Mouse (Mus musculus): ENCODE results near the gene Klhl1. TPM values are rescaled to one million over a fixed set of nuclear protein-coding genes. Genes with fewer than 3 reads are reported as not detected.

Klhl1 gene
- polyA plus RNA-seq (2012; rRNA removed): 0.01 TPM in 1 of 2 replicates, not detected in the other

- no peaks in the 10 kb centered on the region for H3K27me3 ChIP-seq (ENCODE audit: control insufficient read depth, insufficient read depth, low read length)
- H3K4me1 ChIP-seq (ENCODE audit: control insufficient read depth, insufficient read depth, insufficient read length, low read length): no peaks in the 10 kb centered on the region
- TF ChIP-seq POLR2A (IDR thresholded peaks at IDR 0.05; ENCODE audit: low read depth, low read length) (no peak), CTCF (IDR thresholded peaks at IDR 0.05; ENCODE audit: extremely low read depth, insufficient read length, insufficient replicate concordance, low read depth, low read length) (no peak)
- H3K36me3 ChIP-seq (ENCODE audit: control insufficient read depth, insufficient read depth, low read length): no peaks in the 10 kb centered on the region
- no peak within 1 kb of the TSS for H3K27ac ChIP-seq (ENCODE audit: insufficient read depth, low read depth, low read length)
- 48% methylated on average over 13 of the region's 13 CpGs for WGBS
- H3K4me3 ChIP-seq (ENCODE audit: low read depth, low read length): no peak within 1 kb of the TSS
Measured at GRCm38 (mm10) chr14:96518954-96519682, at the start of gene Klhl1. Gene Klhl1, minus strand, starts transcription at chr14:96519102.

DNA sequence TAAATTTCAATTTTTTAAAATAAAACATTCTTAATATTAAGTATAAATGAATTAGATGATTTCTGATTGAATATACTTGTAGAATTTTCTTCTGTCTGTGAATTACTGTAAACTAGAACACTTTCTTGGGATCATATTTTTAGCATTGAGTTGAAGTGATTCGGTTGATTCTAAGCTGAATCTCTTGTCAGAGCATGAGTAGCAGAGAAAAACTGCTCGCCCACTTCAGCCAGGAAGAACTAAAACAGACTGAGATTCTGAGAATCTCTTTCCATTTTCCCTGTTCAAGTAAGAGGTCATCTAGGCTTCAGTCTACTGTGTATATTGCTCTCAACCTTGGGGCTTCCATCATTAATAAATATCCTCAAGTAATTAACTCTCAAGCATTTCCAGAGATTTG lies 34.8 kb upstream of the Klhl1 start:
- H3K4me3 ChIP-seq (ENCODE audit: low read depth, low read length): no peak overlapping the region
- TF ChIP-seq POLR2A (IDR thresholded peaks at IDR 0.05; ENCODE audit: low read depth, low read length) (no peak), CTCF (IDR thresholded peaks at IDR 0.05; ENCODE audit: extremely low read depth, insufficient read length, insufficient replicate concordance, low read depth, low read length) (no peak)
- no peaks in the 10 kb centered on the region for H3K4me1 ChIP-seq (ENCODE audit: control insufficient read depth, insufficient read depth, insufficient read length, low read length)
- H3K36me3 ChIP-seq (ENCODE audit: control insufficient read depth, insufficient read depth, low read length): no peaks in the 10 kb centered on the region
- H3K27ac ChIP-seq (ENCODE audit: insufficient read depth, low read depth, low read length): no peak overlapping the region
- no peaks in the 10 kb centered on the region for H3K27me3 ChIP-seq (ENCODE audit: control insufficient read depth, insufficient read depth, low read length)
- 84% methylated on average over 2 of the region's 2 CpGs for WGBS

DNA sequence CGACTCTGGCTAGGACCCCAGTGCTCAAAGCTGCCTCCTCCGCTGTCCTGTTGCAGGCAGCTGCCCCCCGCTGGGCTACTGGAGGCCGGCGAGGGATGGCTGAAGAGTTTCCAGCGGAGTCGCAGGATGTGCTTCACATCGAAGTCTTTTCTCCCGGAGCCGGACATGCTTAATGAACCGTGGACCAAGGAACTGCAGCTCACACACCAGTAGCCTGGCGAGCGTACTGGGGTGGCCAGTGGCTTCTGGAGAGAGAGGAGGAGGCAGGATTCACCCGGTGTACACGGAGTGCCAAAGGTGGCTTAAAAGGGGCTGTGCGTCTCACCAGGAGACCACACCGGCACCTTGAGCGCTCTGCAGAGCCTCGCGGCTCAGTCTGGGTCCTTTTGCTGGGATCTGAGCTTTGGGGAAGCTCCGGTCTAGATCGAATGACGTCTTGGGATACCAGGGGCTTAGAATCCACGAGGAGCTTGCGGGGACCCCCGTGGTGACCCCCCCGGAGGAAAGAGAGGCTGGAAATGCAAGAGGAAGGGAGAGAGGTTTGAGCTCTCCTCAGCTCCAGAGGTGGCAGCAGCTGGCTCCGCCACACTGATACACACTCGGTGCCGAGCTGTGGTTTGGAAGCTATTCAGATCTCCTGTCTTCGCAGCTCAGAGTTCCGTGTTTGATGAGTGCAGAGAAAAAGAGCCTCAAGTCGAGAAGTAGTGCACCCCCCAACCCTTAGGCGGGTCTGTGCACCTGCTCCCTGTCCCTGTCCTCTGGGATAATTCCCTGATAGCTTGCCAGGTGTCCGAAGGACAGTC lies 550 bp downstream of the Klhl1 start:
- H3K27me3 ChIP-seq (ENCODE audit: control insufficient read depth, insufficient read depth, low read length): no peaks in the 10 kb centered on the region
- 6% methylated on average over 35 of the region's 35 CpGs for WGBS
- TF ChIP-seq POLR2A (IDR thresholded peaks at IDR 0.05; ENCODE audit: low read depth, low read length): no peak
- no peaks in the 10 kb centered on the region for H3K36me3 ChIP-seq (ENCODE audit: control insufficient read depth, insufficient read depth, low read length)
- H3K4me1 ChIP-seq (ENCODE audit: control insufficient read depth, insufficient read depth, insufficient read length, low read length): no peaks in the 10 kb centered on the region
- no peak overlapping the region for H3K4me3 ChIP-seq (ENCODE audit: low read depth, low read length)
- no peak overlapping the region for H3K27ac ChIP-seq (ENCODE audit: insufficient read depth, low read depth, low read length)

DNA sequence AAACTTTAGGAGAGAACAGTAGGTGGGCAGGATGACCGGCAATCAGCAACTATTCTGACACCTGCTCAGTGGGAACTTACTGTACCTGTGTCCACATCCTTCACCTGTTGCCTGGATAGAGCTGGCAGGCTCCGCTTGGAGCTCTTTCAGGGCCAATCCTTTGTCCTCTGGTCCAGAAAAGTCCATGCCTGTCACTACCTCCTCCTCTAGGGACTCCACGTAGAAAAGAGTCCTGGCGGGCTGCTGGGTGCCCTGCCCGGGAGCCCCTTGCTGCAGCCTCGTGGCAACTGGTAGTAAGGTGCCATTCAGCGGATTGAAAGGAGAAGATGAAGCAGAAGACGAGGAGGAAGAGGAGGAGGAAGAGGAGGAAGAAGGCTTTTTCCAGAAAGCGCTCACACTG lies 1.2 kb downstream of the Klhl1 start:
- no peaks in the 10 kb centered on the region for H3K4me1 ChIP-seq (ENCODE audit: control insufficient read depth, insufficient read depth, insufficient read length, low read length)
- no peaks in the 10 kb centered on the region for H3K27me3 ChIP-seq (ENCODE audit: control insufficient read depth, insufficient read depth, low read length)
- 8% methylated on average over 9 of the region's 9 CpGs for WGBS
- H3K36me3 ChIP-seq (ENCODE audit: control insufficient read depth, insufficient read depth, low read length): no peaks in the 10 kb centered on the region
- H3K27ac ChIP-seq (ENCODE audit: insufficient read depth, low read depth, low read length): no peak overlapping the region
- H3K4me3 ChIP-seq (ENCODE audit: low read depth, low read length): no peak overlapping the region
- TF ChIP-seq CTCF (IDR thresholded peaks at IDR 0.05; ENCODE audit: extremely low read depth, insufficient read length, insufficient replicate concordance, low read depth, low read length) (no peak), POLR2A (IDR thresholded peaks at IDR 0.05; ENCODE audit: low read depth, low read length) (no peak)

DNA sequence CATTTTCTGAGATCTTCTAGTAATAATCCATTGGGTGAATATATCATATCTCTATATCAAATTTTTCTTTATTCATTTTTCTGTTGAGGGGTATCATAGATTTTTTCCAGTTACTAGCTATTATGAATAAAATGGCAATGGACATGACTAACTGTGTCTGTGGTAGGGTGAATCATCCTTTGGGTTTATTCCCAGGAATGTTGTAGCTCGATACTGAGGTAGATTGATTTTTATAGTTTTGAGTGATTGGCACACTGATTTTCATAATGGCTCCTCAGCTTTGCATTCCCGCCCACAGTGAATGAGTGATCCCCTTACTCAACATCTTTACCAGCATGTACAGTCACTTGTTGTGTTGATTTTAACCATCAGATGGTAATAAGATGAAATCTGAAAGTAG lies 19.0 kb downstream of the Klhl1 start:
- Histone ChIP-seq H3K27ac (ENCODE audit: insufficient read depth, low read depth, low read length) (no peak overlapping the region), H3K4me3 (ENCODE audit: low read depth, low read length) (no peak overlapping the region), H3K4me1 (ENCODE audit: control insufficient read depth, insufficient read depth, insufficient read length, low read length) (no peaks in the 10 kb centered on the region), H3K36me3 (ENCODE audit: control insufficient read depth, insufficient read depth, low read length) (no peaks in the 10 kb centered on the region), H3K27me3 (ENCODE audit: control insufficient read depth, insufficient read depth, low read length) (no peaks in the 10 kb centered on the region)
- 79% methylated on average over 2 of the region's 2 CpGs for WGBS
- TF ChIP-seq CTCF (IDR thresholded peaks at IDR 0.05; ENCODE audit: extremely low read depth, insufficient read length, insufficient replicate concordance, low read depth, low read length) (no peak), POLR2A (IDR thresholded peaks at IDR 0.05; ENCODE audit: low read depth, low read length) (no peak)

DNA sequence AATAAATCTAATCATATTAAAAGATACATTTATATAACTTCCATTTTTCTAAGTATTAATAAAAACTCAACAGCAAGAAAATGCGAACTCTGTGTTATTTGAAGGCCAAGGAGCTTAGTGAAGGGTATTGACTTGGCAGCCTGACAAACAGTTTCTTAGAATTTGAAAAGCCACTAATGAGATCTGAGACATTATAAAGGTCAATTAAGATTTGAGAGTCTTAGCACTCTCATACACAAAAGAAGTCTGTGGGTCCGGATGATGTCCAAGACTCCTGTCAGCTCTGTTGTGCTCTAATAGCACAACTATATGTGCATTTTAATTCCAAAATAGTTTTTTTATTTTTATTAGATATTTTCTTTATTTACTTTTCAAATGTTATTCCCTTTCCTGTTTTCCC lies 47.1 kb downstream of the Klhl1 start:
- TF ChIP-seq POLR2A (IDR thresholded peaks at IDR 0.05; ENCODE audit: low read depth, low read length): no peak
- no peak for TF ChIP-seq CTCF (IDR thresholded peaks at IDR 0.05; ENCODE audit: extremely low read depth, insufficient read length, insufficient replicate concordance, low read depth, low read length)
- no peak overlapping the region for H3K27ac ChIP-seq (ENCODE audit: insufficient read depth, low read depth, low read length)
- H3K4me3 ChIP-seq (ENCODE audit: low read depth, low read length): no peak overlapping the region
- no peaks in the 10 kb centered on the region for H3K4me1 ChIP-seq (ENCODE audit: control insufficient read depth, insufficient read depth, insufficient read length, low read length)
- H3K27me3 ChIP-seq (ENCODE audit: control insufficient read depth, insufficient read depth, low read length): no peaks in the 10 kb centered on the region
- H3K36me3 ChIP-seq (ENCODE audit: control insufficient read depth, insufficient read depth, low read length): no peaks in the 10 kb centered on the region
- 86% methylated on average over 2 of the region's 2 CpGs for WGBS

DNA sequence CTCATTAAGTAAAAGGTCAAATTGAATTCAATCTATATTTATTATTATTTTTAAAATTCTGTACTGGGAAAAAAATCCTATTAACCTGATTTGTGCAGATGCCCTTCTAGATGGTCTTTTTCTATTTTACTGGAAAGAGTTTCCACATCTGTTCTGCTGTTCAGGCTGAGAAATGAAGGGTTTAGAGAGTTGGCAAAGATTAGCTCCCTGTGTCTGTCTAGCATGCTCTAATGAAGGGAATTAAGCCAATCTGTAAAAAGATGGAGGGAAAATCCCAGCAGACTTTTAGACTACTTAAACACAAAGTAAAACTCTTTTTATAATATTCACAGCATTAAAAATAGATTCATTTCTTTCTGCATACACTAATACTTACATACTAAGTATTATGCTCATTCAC lies 47.6 kb downstream of the Klhl1 start:
- Histone ChIP-seq H3K27me3 (ENCODE audit: control insufficient read depth, insufficient read depth, low read length) (no peaks in the 10 kb centered on the region), H3K4me1 (ENCODE audit: control insufficient read depth, insufficient read depth, insufficient read length, low read length) (no peaks in the 10 kb centered on the region)
- TF ChIP-seq CTCF (IDR thresholded peaks at IDR 0.05; ENCODE audit: extremely low read depth, insufficient read length, insufficient replicate concordance, low read depth, low read length) (no peak), POLR2A (IDR thresholded peaks at IDR 0.05; ENCODE audit: low read depth, low read length) (no peak)

More for the DNA sequence above, 47.6 kb downstream of the Klhl1 start:
- Histone ChIP-seq H3K27ac (ENCODE audit: insufficient read depth, low read depth, low read length) (no peak overlapping the region), H3K4me3 (ENCODE audit: low read depth, low read length) (no peak overlapping the region), H3K36me3 (ENCODE audit: control insufficient read depth, insufficient read depth, low read length) (no peaks in the 10 kb centered on the region)
